Mouse (Mus musculus) adrenal gland, adult (tissue): ENCODE results near the gene Atp8b5.

Source experiments
- DNase-seq, 2 experiments: peaks; one replicate each; pipeline ENCODE4 v3.0.0; 2022 to 2023; ENCODE audit warnings: low spot score in 1 of 2; ENCODE audit not compliant: inconsistent age in 2 of 2

Gene Atp8b5

GRCm38 (mm10) chr4:43321536-43321935 is 54.6 kb downstream of the Atp8b5 start:
- no peak for DNase-seq

- no peak for DNase-seq
Measured at GRCm38 (mm10) chr4:43322336-43322735, 55.4 kb downstream of the Atp8b5 start.

- no peak for DNase-seq
Measured at GRCm38 (mm10) chr4:43327118-43327517, 60.2 kb downstream of the Atp8b5 start.

GRCm38 (mm10) chr4:43334771-43335170 is 67.8 kb downstream of the Atp8b5 start:
- no peak for DNase-seq

GRCm38 (mm10) chr4:43336176-43336575 is 69.2 kb downstream of the Atp8b5 start:
- no peak for DNase-seq

- peak in 1 of 2 experiments; percentile 64 for DNase-seq
Measured at GRCm38 (mm10) chr4:43340096-43340804, 73.3 kb downstream of the Atp8b5 start.

- DNase-seq, result no peak
Measured at GRCm38 (mm10) chr4:43341276-43341891, 74.4 kb downstream of the Atp8b5 start.

- no peak for DNase-seq
Measured at GRCm38 (mm10) chr4:43342443-43342842, 75.5 kb downstream of the Atp8b5 start.

GRCm38 (mm10) chr4:43344932-43345331 is 78.0 kb downstream of the Atp8b5 start:
- no peak for DNase-seq

GRCm38 (mm10) chr4:43349206-43349605 is 82.2 kb downstream of the Atp8b5 start:
- DNase-seq, result peak in 1 of 2 experiments; percentile 27

GRCm38 (mm10) chr4:43350038-43350560 is 83.1 kb downstream of the Atp8b5 start:
- peak; percentile 33 to 46 for DNase-seq

- DNase-seq, result no peak
Measured at GRCm38 (mm10) chr4:43353662-43354061, 86.7 kb downstream of the Atp8b5 start.

GRCm38 (mm10) chr4:43364914-43365560 is 98.1 kb downstream of the Atp8b5 start:
- no peak for DNase-seq

GRCm38 (mm10) chr4:43367295-43367694 is 100.3 kb downstream of the Atp8b5 start:
- DNase-seq, result no peak

- DNase-seq, result no peak
Measured at GRCm38 (mm10) chr4:43367787-43368186, 100.8 kb downstream of the Atp8b5 start.

- DNase-seq, result no peak
Measured at GRCm38 (mm10) chr4:43371406-43371805, 104.4 kb downstream of the Atp8b5 start.

- peak in 1 of 2 experiments; percentile 42 for DNase-seq
Measured at GRCm38 (mm10) chr4:43372155-43372554, 105.2 kb downstream of the Atp8b5 start.

- DNase-seq, result no peak
Measured at GRCm38 (mm10) chr4:43374266-43374665, 107.3 kb downstream of the Atp8b5 start.

- DNase-seq, result no peak
Measured at GRCm38 (mm10) chr4:43379601-43380000, 112.6 kb downstream of the Atp8b5 start.

- DNase-seq, result no peak
Measured at GRCm38 (mm10) chr4:43380951-43381350, 114.0 kb downstream of the Atp8b5 start.

GRCm38 (mm10) chr4:43381408-43382154 is 114.6 kb downstream of the Atp8b5 start, which contains the start of gene Rusc2:
Gene Rusc2, plus strand, starts transcription at chr4:43381979.
- peak; percentile 94 to 96 for DNase-seq
